Mouse (Mus musculus): ENCODE measurements around the gene Pbld1. TPM values are rescaled to one million over a fixed set of nuclear protein-coding genes. Genes with fewer than 3 reads are reported as not detected.

The Pbld1 gene
- total and polyA plus RNA-seq, 3 experiments: 0.47 to 0.50 TPM; not detected in 1

- Histone ChIP-seq H3K27me3 (ENCODE audit: control insufficient read depth in 1 of 2, insufficient read depth in 2 of 2, low read length in 2 of 2) (no peaks in the 10 kb centered on the region), H3K4me1 (ENCODE audit: control insufficient read depth in 1 of 2, insufficient read depth in 2 of 2, low read length in 2 of 2) (peaks cover 2 to 12% of the 10 kb centered on the region in 2 experiments), H3K9ac (ENCODE audit: control insufficient read depth, low read depth, low read length, poor library complexity, severe bottlenecking) (no peak overlapping the region), H3K9me3 (replicated peaks; ENCODE audit: insufficient read depth, low read length) (no peaks in the 10 kb centered on the region), H3K27ac (ENCODE audit: control insufficient read depth, low read depth, low read length) (no peak overlapping the region), H3K36me3 (ENCODE audit: control insufficient read depth in 1 of 2, insufficient read depth in 2 of 2, low read length in 2 of 2) (peaks cover 0 to 25% of the 10 kb centered on the region in 2 experiments; a peak in 2 of 4 replicates), H3K79me2 (ENCODE audit: control insufficient read depth, insufficient read depth, low read length, poor library complexity) (peaks cover 30% of the 10 kb centered on the region), H3K4me3 (ENCODE audit: control insufficient read depth in 1 of 2, insufficient read depth in 1 of 2, low read depth in 2 of 2, low read length in 2 of 2) (no peak overlapping the region)
- DNase-seq (ENCODE audit: low read depth, low spot score): peak; percentile 39
- no peak for TF ChIP-seq MEF2A (IDR thresholded peaks at IDR 0.05; ENCODE audit: extremely low read depth, insufficient replicate concordance, low read depth, low read length, poor library complexity, severe bottlenecking)
- peak; percentile 31; the same call in 1 of the 2 replicates for TF ChIP-seq SIN3A (IDR thresholded peaks at IDR 0.05; ENCODE audit: low read length)
- TF ChIP-seq MXI1 (IDR thresholded peaks at IDR 0.05; ENCODE audit: low read depth, low read length): 0 out of 2 replicates have a peak, but pooled peaks have one; percentile 33
Observed at GRCm38 (mm10) chr10:63025491-63026011, 34.4 kb upstream of the Pbld1 start.

- Histone ChIP-seq H3K4me1 (ENCODE audit: control insufficient read depth in 1 of 2, insufficient read depth in 2 of 2, low read length in 2 of 2) (peaks cover 2 to 11% of the 10 kb centered on the region in 2 experiments), H3K36me3 (ENCODE audit: control insufficient read depth in 1 of 2, insufficient read depth in 2 of 2, low read length in 2 of 2) (peaks cover 0 to 20% of the 10 kb centered on the region in 2 experiments; a peak in 2 of 4 replicates), H3K4me3 (ENCODE audit: control insufficient read depth in 1 of 2, insufficient read depth in 1 of 2, low read depth in 2 of 2, low read length in 2 of 2) (no peak overlapping the region), H3K79me2 (ENCODE audit: control insufficient read depth, insufficient read depth, low read length, poor library complexity) (peaks cover 25% of the 10 kb centered on the region), H3K9ac (ENCODE audit: control insufficient read depth, low read depth, low read length, poor library complexity, severe bottlenecking) (no peak overlapping the region), H3K27me3 (ENCODE audit: control insufficient read depth in 1 of 2, insufficient read depth in 2 of 2, low read length in 2 of 2) (no peaks in the 10 kb centered on the region), H3K27ac (ENCODE audit: control insufficient read depth, low read depth, low read length) (no peak overlapping the region), H3K9me3 (replicated peaks; ENCODE audit: insufficient read depth, low read length) (no peaks in the 10 kb centered on the region)
- DNase-seq (ENCODE audit: low read depth, low spot score): no peak
- no peak for TF ChIP-seq POLR2AphosphoS5 (IDR thresholded peaks at IDR 0.05; ENCODE audit: borderline replicate concordance, low read depth, low read length)
- TF ChIP-seq ZNF384 (IDR thresholded peaks at IDR 0.05; ENCODE audit: low read depth, low read length): peak; percentile 46; the same call in 1 of the 2 replicates
- no peak for TF ChIP-seq GABPA (IDR thresholded peaks at IDR 0.05; ENCODE audit: low read depth, low read length)
Observed at GRCm38 (mm10) chr10:63026156-63026794, 33.7 kb upstream of the Pbld1 start.

DNA sequence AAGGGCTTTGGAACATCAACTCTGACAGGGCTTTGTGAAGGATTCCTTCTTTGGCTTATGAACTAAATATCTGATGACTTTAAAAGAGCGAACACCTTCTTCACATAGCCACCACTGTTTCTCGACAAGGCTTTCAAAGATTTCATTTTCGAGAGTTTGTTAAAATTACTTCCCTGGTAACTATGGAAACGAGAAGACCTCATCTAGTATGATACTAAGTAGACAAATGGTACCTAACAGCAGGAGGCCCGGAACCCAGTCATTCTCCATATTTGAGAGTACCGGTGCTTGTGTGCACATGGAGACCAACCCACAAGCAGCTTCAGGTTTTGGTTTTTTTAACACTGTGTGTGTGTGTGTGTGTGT is 33.2 kb upstream of the Pbld1 start:
- no peak overlapping the region for H3K4me3 ChIP-seq (ENCODE audit: control insufficient read depth in 1 of 2, insufficient read depth in 1 of 2, low read depth in 2 of 2, low read length in 2 of 2)

More for the DNA sequence above, 33.2 kb upstream of the Pbld1 start:
- H3K36me3 ChIP-seq (ENCODE audit: control insufficient read depth in 1 of 2, insufficient read depth in 2 of 2, low read length in 2 of 2): peaks cover 0 to 15% of the 10 kb centered on the region in 2 experiments; a peak in 2 of 4 replicates
- H3K4me1 ChIP-seq (ENCODE audit: control insufficient read depth in 1 of 2, insufficient read depth in 2 of 2, low read length in 2 of 2): peaks cover 0 to 9% of the 10 kb centered on the region in 2 experiments; a peak in 3 of 4 replicates
- DNase-seq (ENCODE audit: low read depth, low spot score): no peak
- no peaks in the 10 kb centered on the region for H3K9me3 ChIP-seq (replicated peaks; ENCODE audit: insufficient read depth, low read length)
- H3K79me2 ChIP-seq (ENCODE audit: control insufficient read depth, insufficient read depth, low read length, poor library complexity): peaks cover 21% of the 10 kb centered on the region
- no peak overlapping the region for H3K9ac ChIP-seq (ENCODE audit: control insufficient read depth, low read depth, low read length, poor library complexity, severe bottlenecking)
- H3K27me3 ChIP-seq (ENCODE audit: control insufficient read depth in 1 of 2, insufficient read depth in 2 of 2, low read length in 2 of 2): no peaks in the 10 kb centered on the region
- TF ChIP-seq NELFE (IDR thresholded peaks at IDR 0.05; ENCODE audit: low read depth, low read length): no peak
- no peak for TF ChIP-seq UBTF (IDR thresholded peaks at IDR 0.05; ENCODE audit: borderline replicate concordance, insufficient read depth, low read depth, low read length)
- no peak for TF ChIP-seq MYB (IDR thresholded peaks at IDR 0.05; ENCODE audit: low read depth, low read length)
- no peak for TF ChIP-seq GATA1 (IDR thresholded peaks at IDR 0.05; ENCODE audit: low read depth, low read length)
- no peak for TF ChIP-seq GABPA (IDR thresholded peaks at IDR 0.05; ENCODE audit: low read depth, low read length)
- no peak for TF ChIP-seq TAL1 (IDR thresholded peaks at IDR 0.05; ENCODE audit: low read length)
- no peak for TF ChIP-seq MEF2A (IDR thresholded peaks at IDR 0.05; ENCODE audit: extremely low read depth, insufficient replicate concordance, low read depth, low read length, poor library complexity, severe bottlenecking)
- no peak for TF ChIP-seq RCOR1 (IDR thresholded peaks at IDR 0.05; ENCODE audit: low read depth, low read length)
- TF ChIP-seq TCF12 (IDR thresholded peaks at IDR 0.05; ENCODE audit: low read depth, low read length): no peak
- TF ChIP-seq CHD1 (IDR thresholded peaks at IDR 0.05; ENCODE audit: low read depth, low read length): no peak
- H3K27ac ChIP-seq (ENCODE audit: control insufficient read depth, low read depth, low read length): no peak overlapping the region
